Mouse (Mus musculus): ENCODE results near the gene Dmrtc2. TPM values are rescaled to one million over a fixed set of nuclear protein-coding genes. Genes with fewer than 3 reads are reported as not detected.

Dmrtc2 gene
- polyA plus RNA-seq, 1 experiment from 2014 or later = not detected

DNA sequence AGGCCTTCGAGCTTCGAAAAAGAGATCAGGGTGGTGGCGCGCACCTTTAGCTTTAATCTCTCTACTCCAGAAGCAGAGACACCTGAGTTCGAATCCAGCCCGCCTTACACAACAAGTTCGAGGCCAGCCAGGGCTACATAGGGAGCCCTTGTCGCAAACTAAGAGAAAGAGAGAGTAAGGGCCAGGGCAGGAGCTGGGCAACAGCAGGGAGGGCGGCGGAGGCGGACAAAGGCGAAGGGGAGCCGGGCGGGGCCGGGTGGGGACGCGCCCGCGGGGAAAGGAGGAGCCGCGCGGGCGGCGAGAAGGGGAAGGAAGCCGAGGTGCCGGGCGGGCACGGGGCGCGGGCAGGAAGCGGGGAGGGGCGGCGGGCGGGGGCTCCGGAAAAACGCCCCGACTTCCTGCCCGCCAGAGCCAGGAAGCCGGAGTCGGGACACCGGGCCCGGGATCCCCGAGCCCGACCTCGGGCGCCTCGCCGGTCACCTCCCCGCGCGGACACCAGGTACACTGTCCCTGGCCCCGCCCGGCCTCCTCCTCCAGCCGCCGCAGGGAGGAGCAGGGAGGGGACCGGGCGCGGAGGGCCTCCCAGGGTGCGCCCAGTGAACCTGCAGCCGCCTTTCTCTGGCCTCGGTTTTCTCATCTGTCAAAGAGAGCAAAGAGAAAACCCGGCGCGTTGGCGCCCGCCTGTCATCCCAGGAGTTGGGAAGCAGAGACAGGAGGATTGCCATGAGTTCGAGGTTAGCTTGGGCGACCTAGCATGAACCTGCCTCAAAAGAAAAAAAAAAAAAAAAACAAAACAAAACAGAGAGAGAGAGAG, 33.0 kb downstream of the Dmrtc2 start, which contains the start of gene Arhgef1:
Gene Arhgef1, plus strand, starts transcription at position 283 of the 814 bp plus-strand sequence.
- Histone ChIP-seq H3K36me3 (no peaks in the 10 kb centered on the region), H3K9ac (peak within 1 kb of the TSS; percentile 83), H3K9me3 (replicated peaks) (no peaks in the 10 kb centered on the region), H3K4me3 (peak within 1 kb of the TSS; percentile 68), H3K27me3 (replicated peaks) (no peaks in the 10 kb centered on the region), H3K4me2 (peak within 1 kb of the TSS; percentile 92), H3K27ac (ENCODE audit: poor library complexity, severe bottlenecking) (peak within 1 kb of the TSS; percentile 89), H3K4me1 (replicated peaks) (peaks cover 42% of the 10 kb centered on the region)
- 5% methylated on average over 61 of the region's 68 CpGs for WGBS
- peak; percentile 50 for ATAC-seq (ENCODE audit: insufficient number of reproducible peaks, low FRiP score)

DNA sequence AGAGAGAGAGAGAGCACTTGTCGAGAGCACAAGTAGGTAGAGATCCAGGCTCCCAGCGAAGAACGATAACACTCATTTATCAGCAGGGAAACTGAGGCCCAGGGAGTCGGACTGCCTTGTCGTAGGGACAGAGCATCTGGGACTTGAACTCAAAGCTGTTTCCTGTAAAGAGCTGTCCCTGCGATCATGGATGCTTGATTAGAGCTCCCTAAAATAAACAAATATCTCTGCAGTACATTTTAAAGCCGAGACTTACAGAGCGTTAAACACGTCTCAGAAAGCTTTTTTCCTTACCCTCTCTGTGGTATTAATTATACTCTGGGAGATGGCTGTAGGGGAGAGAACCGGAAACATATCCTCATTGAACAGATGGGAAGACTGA, 33.6 kb downstream of the Dmrtc2 start:
- ATAC-seq (ENCODE audit: insufficient number of reproducible peaks, low FRiP score) = no peak
- H3K27me3 ChIP-seq (replicated peaks) = no peaks in the 10 kb centered on the region
- 23% methylated on average over 10 of the region's 10 CpGs for WGBS
- peak overlapping the region; percentile 68 for H3K4me3 ChIP-seq
- H3K4me1 ChIP-seq (replicated peaks) = peaks cover 42% of the 10 kb centered on the region
- H3K36me3 ChIP-seq = peaks cover 5% of the 10 kb centered on the region
- peak overlapping the region; percentile 83 for H3K9ac ChIP-seq
- peak overlapping the region; percentile 89 for H3K27ac ChIP-seq (ENCODE audit: poor library complexity, severe bottlenecking)
- peak overlapping the region; percentile 92 for H3K4me2 ChIP-seq
- no peaks in the 10 kb centered on the region for H3K9me3 ChIP-seq (replicated peaks)

- peak; percentile 95 for ATAC-seq (ENCODE audit: insufficient number of reproducible peaks, low FRiP score)
- Histone ChIP-seq H3K27me3 (replicated peaks) (no peaks in the 10 kb centered on the region), H3K9me3 (replicated peaks) (no peaks in the 10 kb centered on the region), H3K36me3 (peaks cover 12% of the 10 kb centered on the region), H3K9ac (peak overlapping the region; percentile 83), H3K27ac (ENCODE audit: poor library complexity, severe bottlenecking) (peak overlapping the region; percentile 89), H3K4me1 (replicated peaks) (peaks cover 42% of the 10 kb centered on the region), H3K4me3 (peak overlapping the region; percentile 68), H3K4me2 (peak overlapping the region; percentile 92)
- WGBS = under 1% methylated on average over 30 of the region's 30 CpGs
These were observed 34.2 kb downstream of the Dmrtc2 start for GRCm38 (mm10) chr7:24904070-24904483.

DNA sequence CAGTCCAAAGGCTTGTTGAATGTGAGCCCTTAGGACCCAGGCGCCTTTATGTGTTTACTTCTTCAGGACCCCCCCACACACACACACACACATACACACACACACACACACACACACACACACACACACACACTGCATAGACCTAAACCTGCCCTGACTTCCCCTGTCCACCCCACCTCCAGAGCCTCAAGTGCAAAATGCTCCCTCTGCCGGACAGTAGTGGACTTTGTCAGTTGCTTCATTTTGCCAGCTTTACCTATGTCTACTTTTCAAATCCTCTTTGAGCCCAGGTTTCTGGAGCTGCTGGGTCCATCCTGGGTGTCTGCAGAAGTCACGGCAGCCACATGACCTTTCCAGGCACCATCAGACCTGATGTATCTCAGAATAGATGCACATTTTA, 35.1 kb downstream of the Dmrtc2 start:
- Histone ChIP-seq H3K4me3 (peak overlapping the region; percentile 68), H3K9me3 (replicated peaks) (no peaks in the 10 kb centered on the region), H3K36me3 (peaks cover 19% of the 10 kb centered on the region), H3K9ac (peak overlapping the region; percentile 83), H3K27me3 (replicated peaks) (no peaks in the 10 kb centered on the region), H3K27ac (ENCODE audit: poor library complexity, severe bottlenecking) (peak overlapping the region; percentile 52; the same call in 1 of the 2 replicates), H3K4me1 (replicated peaks) (peaks cover 42% of the 10 kb centered on the region), H3K4me2 (peak overlapping the region; percentile 92)
- 17% methylated on average over 3 of the region's 3 CpGs for WGBS
- peak; percentile 18; the same call in 1 of the 2 replicates for ATAC-seq (ENCODE audit: insufficient number of reproducible peaks, low FRiP score)

DNA sequence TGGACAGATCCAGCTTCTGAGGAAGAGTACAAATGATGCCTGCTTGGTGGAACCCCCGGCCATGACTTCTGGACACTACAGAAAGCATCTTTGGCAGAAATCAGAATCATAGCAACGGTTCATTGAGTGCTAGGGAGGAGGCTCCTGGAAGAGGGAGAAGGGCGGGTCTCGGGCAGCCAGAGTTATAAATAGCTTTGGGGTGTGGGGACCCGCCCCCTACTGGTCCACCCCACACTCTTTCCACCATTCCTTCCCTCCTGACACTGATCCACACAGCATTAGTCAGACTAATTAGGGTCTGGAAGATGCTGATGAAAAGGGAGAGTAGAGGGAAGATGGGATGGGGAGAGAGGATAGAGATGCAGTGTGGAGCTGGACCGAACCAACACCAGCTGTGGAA, 36.7 kb downstream of the Dmrtc2 start:
- no peak for ATAC-seq (ENCODE audit: insufficient number of reproducible peaks, low FRiP score)
- Histone ChIP-seq H3K9me3 (replicated peaks) (no peaks in the 10 kb centered on the region), H3K36me3 (peaks cover 29% of the 10 kb centered on the region), H3K27ac (ENCODE audit: poor library complexity, severe bottlenecking) (no peak overlapping the region), H3K4me3 (no peak overlapping the region), H3K4me1 (replicated peaks) (peaks cover 42% of the 10 kb centered on the region), H3K27me3 (replicated peaks) (no peaks in the 10 kb centered on the region), H3K9ac (peak overlapping the region; percentile 43; the same call in 1 of the 2 replicates), H3K4me2 (peak overlapping the region; percentile 20)
- 18% methylated on average over 6 of the region's 6 CpGs for WGBS

GRCm38 (mm10) chr7:24907211-24907748, 37.4 kb downstream of the Dmrtc2 start:
- ATAC-seq (ENCODE audit: insufficient number of reproducible peaks, low FRiP score) = no peak
- peak overlapping the region; percentile 20 for H3K4me2 ChIP-seq

GRCm38 (mm10) chr7:24912480-24912879, 42.6 kb downstream of the Dmrtc2 start:
- no peaks in the 10 kb centered on the region for H3K9me3 ChIP-seq (replicated peaks)
- H3K4me3 ChIP-seq = no peak overlapping the region
- H3K9ac ChIP-seq = no peak overlapping the region
- peaks cover 60% of the 10 kb centered on the region for H3K36me3 ChIP-seq
- no peaks in the 10 kb centered on the region for H3K27me3 ChIP-seq (replicated peaks)
- H3K4me2 ChIP-seq = no peak overlapping the region
- ATAC-seq (ENCODE audit: insufficient number of reproducible peaks, low FRiP score) = no peak
- 91% methylated on average over 14 of the region's 14 CpGs for WGBS
- peaks cover 3% of the 10 kb centered on the region for H3K4me1 ChIP-seq (replicated peaks)
- no peak overlapping the region for H3K27ac ChIP-seq (ENCODE audit: poor library complexity, severe bottlenecking)

More at GRCm38 (mm10) chr7:24907211-24907748, 37.4 kb downstream of the Dmrtc2 start:
- H3K27ac ChIP-seq (ENCODE audit: poor library complexity, severe bottlenecking) = no peak overlapping the region
- H3K36me3 ChIP-seq = peaks cover 36% of the 10 kb centered on the region
- H3K4me1 ChIP-seq (replicated peaks) = peaks cover 36% of the 10 kb centered on the region
- WGBS = 41% methylated on average over 13 of the region's 13 CpGs
- no peak overlapping the region for H3K4me3 ChIP-seq
- 0 out of 2 replicates have a peak overlapping the region, but pooled peaks have one; percentile 43 for H3K9ac ChIP-seq
- no peaks in the 10 kb centered on the region for H3K27me3 ChIP-seq (replicated peaks)
- H3K9me3 ChIP-seq (replicated peaks) = no peaks in the 10 kb centered on the region

- H3K9me3 ChIP-seq (replicated peaks) = no peaks in the 10 kb centered on the region
- 0 out of 2 replicates have a peak, but pooled peaks have one; percentile 22 for ATAC-seq (ENCODE audit: insufficient number of reproducible peaks, low FRiP score)
- H3K27ac ChIP-seq (ENCODE audit: poor library complexity, severe bottlenecking) = no peak overlapping the region
- peaks cover 73% of the 10 kb centered on the region for H3K36me3 ChIP-seq
- WGBS = 94% methylated on average over 20 of the region's 20 CpGs
- H3K4me3 ChIP-seq = no peak overlapping the region
- no peaks in the 10 kb centered on the region for H3K4me1 ChIP-seq (replicated peaks)
- H3K27me3 ChIP-seq (replicated peaks) = no peaks in the 10 kb centered on the region
- H3K9ac ChIP-seq = no peak overlapping the region
- no peak overlapping the region for H3K4me2 ChIP-seq
These were observed 49.0 kb downstream of the Dmrtc2 start for GRCm38 (mm10) chr7:24918763-24919323.

DNA sequence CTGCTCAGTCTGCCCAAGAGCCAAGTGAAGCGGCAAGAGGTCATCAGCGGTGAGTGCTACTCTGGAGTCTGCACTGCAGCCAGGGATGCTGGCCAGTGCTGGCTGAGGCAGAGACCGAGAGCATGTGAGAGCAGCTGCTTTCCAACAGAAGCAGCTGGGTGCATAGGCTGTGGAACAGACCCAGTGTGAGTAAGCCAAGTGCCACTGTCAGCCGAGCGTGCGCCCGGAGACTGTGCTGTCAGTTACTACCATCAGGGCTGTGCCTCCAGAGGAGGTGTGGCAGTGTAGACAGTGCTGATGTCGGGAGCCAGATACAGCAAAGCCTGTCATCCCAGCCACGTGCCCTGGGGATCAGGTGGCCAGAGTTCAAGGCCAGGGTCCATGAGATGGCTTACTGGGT, 49.9 kb downstream of the Dmrtc2 start:
- no peak overlapping the region for H3K4me2 ChIP-seq
- H3K4me3 ChIP-seq = no peak overlapping the region
- H3K4me1 ChIP-seq (replicated peaks) = no peaks in the 10 kb centered on the region
- H3K9ac ChIP-seq = no peak overlapping the region
- H3K27ac ChIP-seq (ENCODE audit: poor library complexity, severe bottlenecking) = no peak overlapping the region
- 89% methylated on average over 9 of the region's 9 CpGs for WGBS
- no peak for ATAC-seq (ENCODE audit: insufficient number of reproducible peaks, low FRiP score)
- peaks cover 81% of the 10 kb centered on the region for H3K36me3 ChIP-seq
- no peaks in the 10 kb centered on the region for H3K27me3 ChIP-seq (replicated peaks)
- H3K9me3 ChIP-seq (replicated peaks) = no peaks in the 10 kb centered on the region

All from heart, embryonic 12.5 days (tissue).